Mouse (Mus musculus) gastrocnemius, postnatal 14 days (tissue): ENCODE data around the gene Sall2. TPM values are rescaled to one million over a fixed set of nuclear protein-coding genes. Genes with fewer than 3 reads are reported as not detected.
"Not testable (repeated sequence)": the region's sequence is repeated elsewhere in the genome, so short reads cannot be mapped to it uniquely, and the experiment has no call there.

ENCODE experiments used
- DNase-seq: peaks from one replicate; pipeline ENCODE4 v3.0.0; 2021; ENCODE audit warnings: mixed read lengths
- intact Hi-C: fragments of 180-260 bp; cut with DNase I; formaldehyde crosslinking; loops from one replicate; pipeline ENCODE4 v1.15.1; 2025; ENCODE audit warnings: low total_unique reads
- long read RNA-seq, 2 experiments: library from polyadenylated mRNA; stranded (forward); transcript quantifications; one replicate each; pipeline ENCODE4 v2.0.0; 2021
- total RNA-seq, 2 experiments: library from RNA; stranded (reverse); gene quantifications; 2 replicates each; pipeline ENCODE4 v1.2.3; 2021

The Sall2 gene
- total RNA-seq: 1 to 10 TPM; 1.9 to 2.4 TPM
- long read RNA-seq, experiment 1, partial matches to known transcripts: 0 of 3 reads
- long read RNA-seq, experiment 1, other reads (novel, unspliced or antisense): 3 of 3 reads
- long read RNA-seq, experiment 2: 0 reads

- intact Hi-C loops: no loop called here
Observed at GRCm38 (mm10) chr14:52327910-52328812, at the start of gene Sall2. TSS of gene Sall2 (minus strand) at chr14:52328762.

DNA sequence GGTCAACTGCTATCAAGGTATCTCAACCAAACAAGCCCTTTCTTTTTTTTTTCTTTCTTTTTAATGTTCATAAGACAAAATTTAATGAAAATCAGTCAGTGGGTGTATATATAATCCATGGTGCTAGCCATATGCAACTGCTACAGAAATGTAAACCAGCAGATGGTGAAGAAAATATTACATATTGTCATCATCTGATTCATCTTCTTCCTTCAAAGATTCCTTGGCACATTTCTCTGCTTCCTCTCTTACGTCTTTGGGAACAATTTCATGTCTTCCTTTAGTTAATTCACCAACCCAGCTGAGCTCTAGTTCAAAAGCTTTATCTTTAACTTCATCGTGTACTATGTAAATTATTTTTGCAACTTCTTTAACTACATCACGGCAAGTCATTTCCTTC lies 40.2 kb upstream of the Sall2 start:
- intact Hi-C loops: no loop called here

More at GRCm38 (mm10) chr14:52327910-52328812, at the start of gene Sall2:
- no peak for DNase-seq

GRCm38 (mm10) chr14:52356308-52356707 lies 27.7 kb upstream of the Sall2 start, which contains the start of gene Olfr1513:
TSS of gene Olfr1513 (minus strand) at chr14:52356408.
- intact Hi-C loops: no loop called here
- no peak for DNase-seq

More for the DNA sequence above, 40.2 kb upstream of the Sall2 start:
- no peak for DNase-seq

DNA sequence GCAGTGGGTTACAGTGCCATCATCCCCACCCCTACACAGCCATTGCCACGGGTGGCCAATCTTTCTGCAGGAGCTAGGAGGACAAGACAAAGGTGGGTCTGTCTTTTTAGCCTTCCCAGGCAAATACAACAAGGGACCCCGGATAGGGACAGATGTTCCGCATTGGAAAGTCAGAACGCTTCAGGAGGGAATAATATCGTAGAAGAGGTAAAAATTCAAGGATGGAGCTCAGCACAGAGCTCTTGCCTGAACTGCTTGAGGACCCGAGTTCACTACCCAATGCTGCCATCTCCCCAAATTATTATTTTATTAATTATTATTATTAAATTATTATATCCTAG lies 10.9 kb upstream of the Sall2 start:
- intact Hi-C loops: no loop called here
- no peak for DNase-seq

DNA sequence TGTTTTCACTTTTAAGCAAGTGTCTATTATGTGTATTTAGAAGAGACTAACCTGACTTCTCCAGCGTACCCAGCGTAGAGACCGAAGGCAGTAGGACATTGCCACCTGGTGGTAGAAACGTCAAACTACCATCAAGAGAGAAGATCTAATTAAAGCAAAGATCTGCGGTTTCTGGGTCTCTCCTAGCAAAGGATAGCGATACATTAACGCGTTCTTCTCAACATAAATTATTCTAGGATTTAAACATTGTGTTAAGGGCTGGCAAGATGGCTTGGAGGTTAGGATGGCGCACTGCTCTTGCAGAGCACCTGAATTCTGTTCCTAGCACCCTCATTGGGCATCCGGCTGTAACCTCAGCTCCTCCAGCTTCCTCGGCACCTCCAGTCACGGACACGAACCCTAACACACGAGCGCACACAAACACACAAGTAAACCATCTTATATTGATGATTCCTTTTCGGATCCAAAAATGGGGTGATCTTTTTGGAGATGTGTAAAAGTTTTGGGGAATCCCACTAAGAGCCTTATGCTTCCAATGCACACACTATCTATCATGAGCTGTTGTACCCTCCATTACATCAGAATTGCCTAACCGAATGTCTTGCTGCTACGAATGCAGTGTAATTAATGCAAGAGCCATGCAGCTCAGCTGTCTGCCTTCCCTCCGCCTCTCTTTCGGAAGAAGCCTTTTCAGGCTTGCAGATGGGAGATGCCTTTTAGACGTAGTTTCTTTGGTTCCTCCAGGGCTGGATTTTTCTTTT lies 10.4 kb upstream of the Sall2 start:
- peak; percentile 43 for DNase-seq
- intact Hi-C loops: no loop called here

DNA sequence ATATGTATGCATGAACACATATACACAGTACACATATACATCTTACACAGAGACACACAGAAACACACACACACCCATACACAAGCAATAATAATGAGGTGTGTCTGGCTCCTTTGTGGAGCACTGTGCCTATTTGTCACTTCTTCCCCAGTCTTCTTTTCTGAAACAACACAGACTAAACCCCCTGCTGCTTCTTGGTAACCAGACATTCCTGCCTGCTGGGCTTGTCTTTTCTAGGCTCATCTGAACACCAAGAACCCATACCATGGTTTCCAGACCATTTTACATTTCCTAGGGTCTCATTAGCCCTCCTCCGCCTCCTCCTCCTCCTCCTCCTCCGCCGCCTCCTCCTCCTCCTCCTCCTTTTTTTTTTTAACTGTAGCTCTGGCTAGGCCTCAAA lies 3.6 kb upstream of the Sall2 start:
- intact Hi-C loops: no loop called here
- no peak for DNase-seq

DNA sequence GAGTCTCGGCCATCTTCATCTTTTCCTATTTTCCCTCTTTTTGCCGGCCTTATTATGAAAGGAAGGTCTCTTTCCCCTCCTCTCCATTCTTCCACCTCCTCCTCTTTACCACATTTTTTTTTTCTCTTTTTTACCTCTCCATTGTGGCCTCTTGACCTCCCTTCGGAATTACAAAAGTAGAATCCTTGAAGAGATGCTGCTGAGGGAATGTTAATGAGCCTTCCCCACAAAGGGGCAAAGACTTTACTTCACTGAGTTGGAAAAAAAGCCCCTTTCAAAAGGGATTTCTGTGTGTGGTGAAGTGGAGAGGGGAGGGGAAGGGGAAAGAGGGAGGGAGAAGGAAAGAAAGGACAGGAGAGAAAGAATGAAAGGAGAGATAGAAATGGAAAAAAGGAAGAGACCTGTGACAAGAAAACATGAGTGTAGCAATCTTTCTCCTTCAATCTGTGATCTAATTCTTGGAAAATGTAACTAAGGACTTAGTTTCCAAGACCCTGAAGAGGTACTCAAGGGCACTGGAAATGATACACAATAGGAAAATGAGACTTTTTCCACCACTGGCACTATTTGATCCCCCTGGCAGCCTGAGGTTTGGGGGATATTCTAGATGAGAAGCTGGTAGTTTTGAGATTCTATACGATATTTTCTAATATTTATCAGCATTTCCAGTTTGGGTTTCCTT lies 2.6 kb upstream of the Sall2 start:
- no peak for DNase-seq
- intact Hi-C loops: no loop called here

DNA sequence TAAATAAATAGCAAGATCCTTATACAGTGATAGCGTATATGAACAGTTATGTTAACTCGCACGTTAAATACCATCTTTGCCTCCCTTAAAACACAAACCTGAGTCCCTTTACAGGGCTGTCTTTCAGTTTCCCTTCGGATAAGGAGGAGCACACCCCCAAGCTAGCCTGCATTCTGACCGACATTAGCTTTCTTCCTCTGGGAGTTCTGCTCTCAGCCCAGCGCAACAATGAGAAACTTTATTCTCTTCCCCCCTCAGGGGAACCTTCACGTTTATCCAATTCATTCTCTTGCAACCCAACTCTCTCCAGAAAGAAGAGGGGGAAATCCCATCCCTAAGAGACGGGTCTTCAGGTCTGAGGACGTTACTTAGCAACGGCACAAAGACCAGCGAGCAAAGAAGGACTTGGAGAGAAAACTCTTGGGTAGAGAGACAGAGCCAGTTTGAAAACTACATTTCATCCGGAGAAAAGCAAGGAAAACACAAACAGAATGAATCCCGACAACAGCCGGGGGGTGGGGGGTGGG lies 1.1 kb downstream of the Sall2 start:
- no peak for DNase-seq
- intact Hi-C loops: no loop called here

- intact Hi-C loops: no loop called here
- no peak for DNase-seq
Observed at GRCm38 (mm10) chr14:52325890-52326289, 2.7 kb downstream of the Sall2 start.

GRCm38 (mm10) chr14:52319361-52319760 lies 9.2 kb downstream of the Sall2 start:
- intact Hi-C loops: no loop called here
- no peak for DNase-seq

DNA sequence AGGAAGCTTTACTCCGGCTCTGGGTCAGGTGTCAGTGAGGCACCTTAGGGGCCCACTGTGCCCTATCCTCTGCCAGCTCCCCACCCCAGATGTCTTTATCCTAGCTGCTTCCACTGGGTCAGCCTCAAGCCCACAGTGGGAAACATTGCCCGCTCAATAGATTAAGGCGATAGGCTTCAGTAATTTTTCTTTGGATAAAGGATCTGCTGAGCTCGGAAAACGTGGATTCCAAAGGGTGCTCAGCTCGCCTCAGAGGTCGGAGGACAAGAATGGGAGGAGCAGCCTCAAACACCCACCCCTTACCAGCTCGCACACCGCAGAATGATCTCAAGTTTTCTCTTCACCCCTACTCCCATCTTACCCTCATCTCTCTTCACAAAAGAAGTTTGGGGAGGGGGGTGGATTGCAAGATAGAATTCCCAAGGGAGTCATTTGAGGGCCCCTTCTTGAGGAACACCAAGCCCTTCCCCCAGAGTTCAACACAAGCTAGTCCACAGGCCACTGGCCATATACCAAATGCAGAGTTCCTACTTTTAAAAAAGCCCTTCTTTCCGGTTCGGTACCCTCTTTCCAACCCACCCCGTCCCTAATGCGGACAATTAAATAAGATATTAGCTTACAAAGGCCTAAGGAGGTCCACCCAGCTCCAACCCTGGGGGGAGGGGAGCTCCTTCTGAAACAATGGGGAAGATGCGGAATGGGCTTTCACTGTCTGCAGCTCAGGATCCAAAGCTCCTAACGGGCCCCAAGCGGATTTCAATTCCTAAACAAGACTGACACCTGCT lies 11.9 kb downstream of the Sall2 start:
- DNase-seq: no peak

GRCm38 (mm10) chr14:52315792-52316440 lies 12.6 kb downstream of the Sall2 start:
- DNase-seq: peak; percentile 63
- intact Hi-C loops: no loop called here

More for the DNA sequence above, 11.9 kb downstream of the Sall2 start:
- intact Hi-C loops: no loop called here

DNA sequence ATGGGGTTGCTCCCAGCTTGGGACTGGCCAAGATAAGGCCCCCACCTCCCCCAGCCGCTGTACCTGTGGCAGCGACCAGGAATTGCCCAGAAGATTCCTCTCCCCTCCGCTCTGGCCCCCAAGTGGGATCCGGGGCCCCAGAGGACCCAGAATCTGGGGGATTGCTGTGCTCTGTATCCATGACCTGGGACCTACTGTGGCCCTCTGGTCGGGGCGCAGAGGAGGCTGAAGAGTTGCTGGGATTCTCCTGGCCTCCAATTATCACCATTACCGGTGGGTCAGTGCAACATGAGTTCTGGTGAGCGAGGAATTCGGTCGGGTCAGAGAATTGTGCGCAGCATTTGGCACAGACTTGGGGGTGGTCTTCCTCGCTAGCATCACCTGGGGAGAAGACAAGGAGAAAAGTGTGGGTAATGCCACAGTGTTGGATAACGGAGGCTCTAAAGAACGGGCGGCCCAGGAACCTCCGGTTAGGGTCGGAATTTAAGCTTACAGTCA lies 13.2 kb downstream of the Sall2 start:
- intact Hi-C loops: no loop called here
- no peak for DNase-seq

DNA sequence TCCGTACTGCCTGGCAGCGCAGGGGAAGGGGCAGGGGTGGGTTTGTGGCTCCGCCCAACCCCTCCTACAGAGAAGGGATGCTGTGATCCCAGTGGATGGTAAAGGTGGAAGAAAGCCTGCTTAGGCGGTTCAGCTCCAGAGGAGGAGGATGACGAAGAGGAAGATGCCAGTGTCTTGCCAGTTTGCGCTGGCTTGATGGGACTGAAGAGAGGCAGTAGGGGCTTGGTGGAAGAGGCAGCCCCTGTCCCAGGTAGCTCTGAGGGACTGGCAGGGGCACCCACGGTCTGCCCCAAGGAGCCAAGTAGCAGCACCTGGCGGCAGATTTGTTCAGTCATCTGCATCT lies 13.8 kb downstream of the Sall2 start:
- intact Hi-C loops: no loop called here
- no peak for DNase-seq

DNA sequence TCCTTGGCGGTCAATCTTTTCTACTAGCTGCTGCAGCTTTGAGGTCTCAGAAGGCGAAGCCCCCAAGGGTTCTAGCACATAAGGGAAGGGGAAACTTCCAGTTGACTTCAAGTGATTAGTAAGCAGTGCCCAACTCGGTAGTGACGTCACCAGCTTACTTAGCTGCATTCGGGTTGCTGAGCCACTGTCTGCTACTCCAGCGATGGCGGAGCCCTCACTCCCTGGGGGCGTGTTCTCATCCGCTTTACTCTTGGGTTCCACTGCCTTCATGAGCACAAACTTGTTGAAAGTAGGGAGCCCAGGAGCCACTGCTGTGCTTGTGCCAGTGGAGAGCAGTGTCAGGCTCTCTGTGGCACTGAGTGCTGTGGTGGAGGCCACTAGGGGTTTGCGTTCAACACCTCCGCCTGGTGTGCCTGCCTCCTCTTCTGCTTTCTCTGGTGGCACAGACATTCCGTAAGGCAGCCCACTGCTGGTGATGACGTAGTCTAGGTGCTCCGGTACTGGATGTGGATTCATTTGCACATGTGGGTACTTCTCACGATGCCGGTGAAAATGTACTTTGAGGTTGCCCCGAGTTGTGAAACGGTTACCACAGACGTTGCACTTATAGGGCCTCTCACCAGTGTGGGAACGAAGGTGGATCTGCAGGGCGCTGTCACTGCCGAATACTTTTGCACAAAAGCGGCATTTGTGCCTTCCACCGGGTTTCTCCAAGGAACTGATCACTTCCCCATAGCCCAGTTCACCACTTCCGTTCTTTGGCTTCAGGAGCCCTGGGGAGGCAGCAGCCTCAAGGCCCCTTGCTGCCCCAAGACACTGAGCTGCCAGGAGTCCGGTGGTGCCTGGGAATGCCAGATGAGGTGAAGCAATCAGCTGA lies 14.4 kb downstream of the Sall2 start:
- intact Hi-C loops: no loop called here
- DNase-seq: no peak

- no peak for DNase-seq
- intact Hi-C loops: no loop called here
Observed at GRCm38 (mm10) chr14:52310906-52311305, 17.7 kb downstream of the Sall2 start.

GRCm38 (mm10) chr14:52310343-52310742 lies 18.2 kb downstream of the Sall2 start:
- intact Hi-C loops: not testable (repeated sequence)

More at GRCm38 (mm10) chr14:52310343-52310742, 18.2 kb downstream of the Sall2 start:
- DNase-seq: not testable (repeated sequence)
